Mouse (Mus musculus) heart, postnatal 14 days (tissue): Measurements from ENCODE around the gene 4933428G20Rik. TPM values are rescaled to one million over a fixed set of nuclear protein-coding genes. Genes with fewer than 3 reads are reported as not detected.

Experiments used
- DNase-seq, 2 experiments: peaks; one replicate each; pipeline ENCODE4 v3.0.0; 2021 to 2022
- intact Hi-C: fragments of 180-260 bp; cut with DNase I; formaldehyde crosslinking; loops from one replicate; pipeline ENCODE4 v1.15.1; 2025
- long read RNA-seq, 2 experiments: library from polyadenylated mRNA; stranded (forward); transcript quantifications; one replicate each; pipeline ENCODE4 v2.0.0; 2021
- total RNA-seq, 2 experiments: library from RNA; stranded (reverse); gene quantifications; 2 replicates each; pipeline ENCODE4 v1.2.3; 2021

The 4933428G20Rik gene
- total RNA-seq, result not detected
- long read RNA-seq, experiment 1, result 0 reads
- long read RNA-seq, experiment 2, result 0 reads

DNA sequence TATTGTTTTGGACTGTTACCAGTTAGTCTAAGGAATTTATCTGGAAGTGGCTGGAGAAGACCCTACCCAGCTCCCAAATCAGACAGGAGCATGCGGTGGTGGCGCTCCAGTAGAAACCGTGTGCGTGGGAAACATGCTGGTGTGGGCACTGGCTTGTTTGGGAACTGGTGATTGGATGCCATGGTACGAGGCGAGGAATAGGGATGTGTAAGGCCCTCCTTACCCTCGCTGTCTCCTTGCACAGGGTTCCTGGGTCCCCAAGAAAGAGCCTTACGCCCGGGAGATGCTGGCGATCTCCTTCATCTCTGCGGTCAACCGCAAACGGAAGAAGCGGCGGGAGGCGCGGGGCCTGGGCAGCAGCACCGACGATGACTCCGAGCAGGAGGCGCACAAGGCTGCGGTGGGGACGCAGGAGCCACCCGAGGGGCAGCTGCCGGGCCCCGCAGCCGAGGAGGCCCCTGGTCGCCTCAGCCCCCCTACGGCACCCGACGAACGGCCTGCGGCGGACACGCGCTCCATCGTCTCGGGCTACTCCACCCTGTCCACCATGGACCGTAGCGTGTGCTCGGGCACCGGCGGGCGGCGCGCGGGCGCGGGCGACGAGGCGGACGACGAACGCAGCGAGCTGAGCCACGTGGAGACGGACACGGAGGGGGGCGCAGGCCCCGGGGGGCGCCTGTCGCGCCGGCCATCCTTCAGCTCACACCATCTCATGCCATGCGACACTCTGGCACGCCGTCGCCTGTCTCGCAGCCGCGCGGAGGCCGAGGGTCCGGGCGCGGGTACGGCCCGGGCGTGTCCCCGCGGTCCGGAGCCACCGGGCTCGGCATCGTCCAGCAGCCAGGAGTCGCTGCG is at the start of gene 4933428G20Rik:
TSS of gene 4933428G20Rik (minus strand) at position 476 of the 855 bp plus-strand sequence.
- no peak for DNase-seq
- intact Hi-C loops, result no loop called here

DNA sequence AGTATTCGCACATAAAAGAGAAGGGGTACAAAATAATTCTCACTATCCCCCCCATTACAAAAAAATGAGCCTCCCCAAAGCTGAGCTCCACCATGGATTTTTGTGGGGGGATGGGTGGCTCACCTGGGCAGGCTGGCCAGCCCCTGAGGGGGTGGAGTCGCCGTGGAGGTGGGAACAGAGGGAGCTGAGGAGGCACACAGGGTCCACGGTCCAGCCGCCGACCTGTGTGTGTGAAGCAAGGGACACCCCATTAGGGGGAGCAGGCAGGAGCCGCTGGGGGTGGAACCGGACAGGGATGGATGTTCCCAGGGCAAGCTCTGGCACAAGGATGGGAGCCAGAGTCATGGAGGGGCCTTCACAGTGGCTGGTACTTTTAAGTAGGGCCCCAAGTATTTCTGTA is 48.6 kb upstream of the 4933428G20Rik start:
- no peak for DNase-seq
- intact Hi-C loops, result no loop called here

- intact Hi-C loops, result no loop called here
- DNase-seq, result no peak
These were observed 48.0 kb upstream of the 4933428G20Rik start for GRCm38 (mm10) chr11:97547957-97548706.

GRCm38 (mm10) chr11:97546804-97547411 is 46.8 kb upstream of the 4933428G20Rik start:
- intact Hi-C loops, result no loop called here
- peak; percentile 38 to 42 for DNase-seq

- no peak for DNase-seq
- intact Hi-C loops, result no loop called here
These were observed 45.8 kb upstream of the 4933428G20Rik start for GRCm38 (mm10) chr11:97545808-97546560.

- intact Hi-C loops, result no loop called here
- DNase-seq, result no peak
These were observed 43.7 kb upstream of the 4933428G20Rik start for GRCm38 (mm10) chr11:97543883-97544282.

- intact Hi-C loops, result no loop called here
- DNase-seq, result peak; percentile 40 to 50
These were observed 43.1 kb upstream of the 4933428G20Rik start for GRCm38 (mm10) chr11:97543181-97543733.

DNA sequence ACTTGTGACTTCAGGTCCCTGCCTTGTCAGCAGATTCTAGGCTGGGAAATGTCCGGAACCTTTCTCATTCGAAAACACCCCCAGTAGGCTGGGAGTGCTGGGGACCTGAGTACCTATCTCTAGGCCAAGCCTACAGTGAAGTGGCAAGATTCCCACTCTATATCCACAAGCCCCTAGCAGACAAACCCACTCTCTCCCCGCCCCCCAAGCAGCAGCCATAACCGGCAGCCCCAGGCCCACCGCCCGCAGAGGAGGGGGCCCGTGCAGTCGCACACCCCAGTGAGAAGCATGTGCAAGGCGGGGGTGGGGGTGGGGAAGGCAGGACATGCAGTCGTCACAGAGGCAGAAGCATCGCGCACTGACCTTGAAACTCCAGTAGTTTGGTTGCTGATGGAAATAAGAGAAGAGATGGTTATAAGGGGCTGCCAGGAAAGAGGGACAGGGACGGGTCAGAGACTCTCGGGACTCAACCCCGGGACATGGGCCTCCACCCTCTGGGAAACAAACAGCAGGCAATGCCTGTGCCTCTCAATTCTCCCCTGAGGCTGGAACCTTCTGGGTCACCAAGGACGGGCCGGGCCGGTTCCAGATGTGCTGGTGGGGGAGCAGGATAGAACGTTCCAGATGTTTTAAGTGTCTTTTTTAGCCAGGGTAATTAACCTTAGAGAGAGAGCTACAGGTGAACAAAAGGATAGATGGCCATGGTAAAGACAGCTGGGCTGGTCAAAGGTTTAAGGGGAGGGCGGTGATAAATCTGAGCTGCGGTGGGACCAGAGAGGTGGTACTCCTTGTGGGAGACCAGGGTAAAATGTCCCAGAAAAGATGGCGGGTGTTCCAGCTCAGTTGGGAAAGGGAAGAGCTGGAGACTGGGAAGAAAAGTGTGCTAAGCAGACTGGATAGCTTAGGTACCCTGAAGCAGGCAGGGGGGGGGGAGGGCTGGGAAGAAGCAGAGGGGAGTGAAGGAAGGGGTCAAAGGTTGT is 42.3 kb upstream of the 4933428G20Rik start:
- intact Hi-C loops, result no loop called here

DNA sequence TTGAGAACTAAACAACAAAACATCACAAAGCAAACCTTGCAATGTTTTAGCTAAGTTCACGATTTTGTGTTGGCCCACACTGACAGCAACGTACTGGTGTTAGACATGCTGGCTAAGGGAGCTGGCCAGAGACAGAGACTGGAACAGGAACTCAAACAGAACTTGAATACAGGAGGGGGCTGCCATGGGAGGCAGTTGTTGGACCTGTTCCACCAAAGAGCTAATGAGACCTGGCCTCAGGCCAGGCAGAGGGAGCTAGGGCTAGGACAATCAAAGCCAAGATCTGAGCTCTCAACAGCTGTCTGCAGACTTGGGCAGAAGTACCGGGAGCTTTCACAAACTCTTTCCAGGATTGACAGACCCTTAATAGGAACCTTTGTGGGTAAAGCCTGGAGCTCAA is 40.5 kb upstream of the 4933428G20Rik start:
- DNase-seq, result no peak
- intact Hi-C loops, result no loop called here

More for the DNA sequence above, 42.3 kb upstream of the 4933428G20Rik start:
- no peak for DNase-seq

DNA sequence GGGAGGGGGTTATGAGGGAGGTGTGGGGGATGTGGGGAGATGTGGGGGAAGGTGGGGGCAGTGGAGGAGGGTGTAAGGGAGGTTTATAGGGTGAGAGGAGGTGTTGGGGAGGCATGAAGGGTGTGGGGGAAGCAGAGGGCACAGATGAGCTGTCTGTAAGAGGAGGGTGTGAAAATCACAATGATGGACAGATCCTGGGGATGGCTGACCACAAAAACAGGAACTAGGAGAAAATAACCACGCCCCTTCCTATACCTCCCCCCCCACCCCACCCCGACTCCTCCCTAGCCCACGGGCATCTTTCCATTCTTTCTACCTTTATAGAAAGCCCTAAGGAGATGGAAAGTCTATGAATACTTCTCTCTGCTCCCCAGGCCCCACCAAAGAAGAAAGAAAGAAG is 40.0 kb upstream of the 4933428G20Rik start:
- intact Hi-C loops, result no loop called here
- DNase-seq, result no peak

DNA sequence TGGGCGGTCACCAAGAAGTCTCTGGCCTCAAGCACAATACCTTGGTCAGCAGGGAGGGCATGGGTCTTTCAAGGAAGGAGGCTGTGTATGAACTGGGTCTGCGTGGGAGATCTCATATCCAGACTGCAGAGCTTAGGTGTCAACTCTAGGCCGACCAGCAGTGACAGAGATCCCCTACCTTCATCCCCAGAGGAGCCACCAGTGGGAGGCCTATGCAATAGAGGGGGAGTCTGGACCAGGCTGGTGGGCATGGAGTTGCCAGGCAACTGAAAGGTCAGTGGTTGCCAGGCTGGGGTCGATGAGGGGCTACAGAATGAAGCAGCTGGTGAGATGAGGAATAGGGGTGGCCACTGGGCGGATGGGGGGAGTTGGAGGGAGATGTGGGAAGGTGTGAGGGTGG is 39.5 kb upstream of the 4933428G20Rik start:
- intact Hi-C loops, result no loop called here
- DNase-seq, result no peak

GRCm38 (mm10) chr11:97537580-97538089 is 37.5 kb upstream of the 4933428G20Rik start:
- intact Hi-C loops, result no loop called here

DNA sequence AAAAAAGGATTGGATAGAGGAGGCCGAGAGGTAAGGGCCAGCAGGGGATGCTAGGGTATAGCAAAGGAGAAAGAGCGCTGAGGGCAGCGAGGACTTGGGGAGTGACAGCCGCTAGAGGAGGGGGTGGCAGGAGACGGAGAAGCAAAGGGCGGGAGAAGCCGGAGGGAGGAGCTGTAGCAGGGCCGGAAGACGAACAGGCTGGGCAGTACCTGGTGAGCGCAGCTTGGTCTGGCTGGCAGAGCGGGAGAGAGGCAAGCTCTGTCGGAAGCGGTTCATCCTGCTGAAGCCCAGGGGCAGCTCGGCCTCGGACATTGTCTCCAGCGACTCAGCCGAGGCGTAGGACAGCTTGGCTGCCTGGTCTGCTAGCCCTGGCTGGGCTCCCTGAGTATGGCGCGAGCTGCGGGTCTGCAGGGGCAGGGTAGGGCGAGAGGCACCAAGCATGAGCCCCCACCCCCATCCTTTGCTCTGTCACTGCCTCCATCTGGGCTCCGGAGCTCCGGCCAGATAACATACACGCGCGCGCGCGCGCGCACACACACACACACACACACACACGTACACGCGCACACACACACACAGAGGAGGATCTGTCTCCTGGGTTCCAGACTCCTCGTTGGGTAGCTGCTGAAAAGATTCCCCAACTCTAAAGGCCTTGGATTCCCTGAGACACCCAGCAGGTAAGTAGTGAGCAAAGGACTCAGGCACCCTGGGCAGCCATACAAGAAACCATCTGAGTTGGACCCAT is 36.9 kb upstream of the 4933428G20Rik start:
- no peak for DNase-seq
- intact Hi-C loops, result no loop called here

More at GRCm38 (mm10) chr11:97537580-97538089, 37.5 kb upstream of the 4933428G20Rik start:
- DNase-seq, result no peak

GRCm38 (mm10) chr11:97536083-97536747 is 36.1 kb upstream of the 4933428G20Rik start:
- DNase-seq, result no peak
- intact Hi-C loops, result no loop called here

DNA sequence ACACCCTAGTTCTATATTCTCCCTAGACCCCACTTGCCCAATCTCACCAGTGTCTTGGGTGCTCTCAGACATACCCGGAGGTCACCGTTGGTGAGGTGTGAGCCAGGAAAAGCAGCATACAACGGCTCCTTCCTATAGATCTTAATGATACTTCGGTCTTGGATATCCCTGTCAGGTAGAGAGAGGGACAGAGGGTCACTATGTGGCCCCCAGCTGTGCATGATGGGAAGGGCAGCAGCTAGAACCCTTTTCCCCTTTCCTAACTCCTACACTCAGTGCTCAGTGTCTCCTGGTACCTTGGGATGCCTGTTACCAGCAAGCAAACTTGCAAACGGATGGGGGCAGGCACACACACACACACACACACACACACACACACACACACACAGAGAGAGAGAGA is 35.5 kb upstream of the 4933428G20Rik start:
- DNase-seq, result no peak
- intact Hi-C loops, result no loop called here

DNA sequence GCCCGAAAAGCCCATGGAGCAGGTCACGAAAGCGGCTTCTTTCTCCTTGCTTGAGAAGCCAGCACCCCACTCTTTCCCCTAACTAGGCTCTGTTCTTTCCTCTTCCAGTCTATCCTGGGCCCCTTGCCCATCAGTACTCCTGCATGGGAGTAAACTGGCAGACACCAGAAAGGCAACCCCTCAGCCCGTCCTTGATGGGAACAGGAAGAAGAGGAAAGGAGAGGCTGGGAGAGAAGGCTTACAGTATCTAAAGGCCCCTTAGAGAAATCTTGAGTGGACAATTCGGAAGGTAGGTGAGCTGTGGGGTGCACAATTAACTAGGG is 35.1 kb upstream of the 4933428G20Rik start:
- DNase-seq, result no peak
- intact Hi-C loops, result no loop called here
